Mouse (Mus musculus) hindbrain, embryonic 10.5 days (tissue): ENCODE data around the gene Atxn7. TPM values are rescaled to one million over a fixed set of nuclear protein-coding genes. Genes with fewer than 3 reads are reported as not detected.

Experiments
- DNase-seq: peaks from one replicate; pipeline ENCODE4 v3.0.0-alpha.2; 2017; ENCODE audit warnings: low spot score
- H3K27ac ChIP-seq: fragments of 300-500 bp; sonication (generic); 2 replicates; pipeline ENCODE4 v1.5.1; 2016; ENCODE audit warnings: mild to moderate bottlenecking, moderate library complexity
- H3K27me3 ChIP-seq: fragments of 300-500 bp; sonication (generic); 2 replicates; pipeline ENCODE4 v1.6.1; 2016; ENCODE audit warnings: mild to moderate bottlenecking; ENCODE audit not compliant: poor library complexity, insufficient read depth, severe bottlenecking
- H3K36me3 ChIP-seq: fragments of 300-500 bp; sonication (generic); 2 replicates; pipeline ENCODE4 v1.6.1; 2016; ENCODE audit warnings: mild to moderate bottlenecking, moderate library complexity
- H3K4me1 ChIP-seq: fragments of 300-500 bp; sonication (generic); replicated peaks from 2 replicates; pipeline ENCODE4 v1.6.1; 2016; ENCODE audit warnings: mild to moderate bottlenecking
- H3K4me3 ChIP-seq: fragments of 300-500 bp; sonication (generic); 2 replicates; pipeline ENCODE4 v1.5.1; 2016; ENCODE audit warnings: mild to moderate bottlenecking, moderate library complexity
- H3K9me3 ChIP-seq: fragments of 300-500 bp; sonication (generic); 2 replicates; pipeline ENCODE4 v1.6.1; 2016; ENCODE audit warnings: mild to moderate bottlenecking, moderate library complexity
- WGBS: fragments of 180-500 bp; shearing (Covaris S2); methylation state at CpG from one replicate; pipeline ENCODE4 v1.1.7; 2016; 5-methylcytosine and 5-hydroxymethylcytosine counted together
- polyA plus RNA-seq: library from polyadenylated mRNA; unstranded; fragments of >200 nt; fragmentation: Nextera tagmentation; extraction: Ambion mirVana; gene quantifications from 2 replicates; pipeline ENCODE4 v1.2.1, GENCODE M21; 2016

The Atxn7 gene
- polyA plus RNA-seq, 1 experiment from 2014 or later: 3.5 TPM

DNA sequence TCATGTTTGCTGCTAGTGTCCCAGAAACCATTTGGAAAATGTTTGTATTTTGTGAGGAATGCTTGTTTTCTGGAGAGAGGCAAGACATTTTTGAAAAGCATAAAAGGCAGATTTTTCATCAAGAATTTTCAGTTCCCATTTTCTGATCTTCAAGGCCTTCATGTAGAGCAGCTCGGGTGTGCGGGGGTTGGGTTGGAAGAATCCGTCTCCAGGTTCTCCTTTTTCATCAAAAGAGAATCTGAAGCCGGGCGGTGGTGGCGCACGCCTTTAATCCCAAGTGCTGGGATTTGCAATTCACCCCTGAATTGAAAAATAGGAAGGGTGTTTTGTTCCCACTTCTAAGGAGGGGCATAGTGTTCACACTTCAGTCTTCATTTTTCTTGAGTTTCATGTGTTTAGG lies 41.5 kb downstream of the Atxn7 start:
- H3K27me3 ChIP-seq: no peaks in the 10 kb centered on the region
- H3K4me1 ChIP-seq: no peaks in the 10 kb centered on the region
- 93% methylated on average over 7 of the region's 7 CpGs for WGBS
- H3K9me3 ChIP-seq: no peaks in the 10 kb centered on the region
- H3K4me3 ChIP-seq: no peak overlapping the region
- DNase-seq: no peak
- no peak overlapping the region for H3K27ac ChIP-seq
- H3K36me3 ChIP-seq: no peaks in the 10 kb centered on the region

DNA sequence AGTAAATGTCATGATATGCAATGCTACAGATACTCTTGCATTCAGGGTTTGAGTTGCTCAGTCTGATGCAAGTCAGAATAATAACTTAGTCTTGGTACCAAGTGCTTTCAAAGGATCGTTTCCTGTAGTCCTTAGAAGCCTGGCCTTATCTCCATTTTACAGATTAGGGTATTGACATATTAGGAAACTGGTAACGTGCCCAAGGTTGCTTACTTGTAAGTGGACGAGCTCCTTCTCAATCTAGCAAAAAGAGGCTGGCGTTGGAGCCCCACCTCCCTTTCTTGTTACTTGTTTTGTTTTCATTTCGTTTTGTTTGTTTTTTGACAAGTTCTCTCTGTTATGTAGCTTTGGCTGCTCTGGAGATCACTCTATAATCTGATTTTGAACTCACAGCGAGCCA lies 48.5 kb downstream of the Atxn7 start:
- 73% methylated on average over 6 of the region's 6 CpGs for WGBS
- no peak overlapping the region for H3K27ac ChIP-seq
- H3K9me3 ChIP-seq: no peaks in the 10 kb centered on the region
- peaks cover 17% of the 10 kb centered on the region for H3K4me1 ChIP-seq
- no peaks in the 10 kb centered on the region for H3K27me3 ChIP-seq
- no peaks in the 10 kb centered on the region for H3K36me3 ChIP-seq
- no peak overlapping the region for H3K4me3 ChIP-seq
- no peak for DNase-seq

DNA sequence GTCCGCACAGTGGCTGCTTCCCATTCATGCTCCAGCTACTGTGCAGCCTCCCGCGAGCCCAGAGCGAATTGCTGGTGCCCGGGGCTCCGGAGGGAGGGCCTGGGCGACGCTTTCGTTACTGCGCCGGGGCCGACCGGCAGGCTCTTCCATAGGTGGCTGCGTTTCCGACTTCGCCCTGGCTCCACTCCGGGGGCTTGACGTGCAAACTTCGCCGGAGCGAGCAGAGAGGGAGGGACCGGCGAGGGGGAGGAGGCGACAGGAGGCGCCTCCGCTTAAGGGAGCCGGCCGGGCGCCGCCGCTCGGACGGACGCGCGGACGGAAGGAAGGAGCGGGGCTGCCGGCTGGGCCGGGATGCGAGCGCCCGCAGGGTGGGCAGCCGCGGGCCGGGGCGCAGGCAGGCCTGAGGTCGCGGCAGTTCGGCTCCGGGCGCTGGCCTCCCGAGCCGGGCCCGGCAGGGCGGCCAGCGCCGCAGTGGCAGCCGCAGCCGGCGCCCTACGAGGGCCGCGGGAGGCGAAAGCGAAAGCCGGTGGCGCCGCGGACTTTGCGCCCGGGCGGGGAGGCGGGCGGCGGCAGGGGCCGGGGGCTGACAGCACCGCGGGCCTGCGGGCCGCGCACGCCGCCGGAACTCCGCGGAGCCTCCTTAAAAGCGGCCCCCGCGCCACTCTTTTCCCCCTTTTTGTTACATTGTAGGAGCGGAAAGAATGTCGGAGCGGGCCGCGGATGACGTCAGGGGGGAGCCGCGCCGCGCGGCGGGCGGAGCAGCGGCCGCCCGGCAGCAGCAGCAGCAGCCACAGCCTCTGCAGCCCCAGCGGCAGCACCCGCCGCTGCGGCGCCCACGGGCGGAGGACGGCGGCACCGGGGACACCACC lies 51.4 kb downstream of the Atxn7 start:
- Histone ChIP-seq H3K27ac (peak overlapping the region; percentile 99), H3K9me3 (no peaks in the 10 kb centered on the region), H3K27me3 (no peaks in the 10 kb centered on the region), H3K36me3 (0 out of 2 replicates have a peak, but pooled peaks cover 6% of the 10 kb centered on the region), H3K4me1 (peaks cover 17% of the 10 kb centered on the region), H3K4me3 (peak overlapping the region; percentile 80)
- WGBS: under 1% methylated on average over 116 of the region's 116 CpGs
- peak; percentile 82 for DNase-seq

DNA sequence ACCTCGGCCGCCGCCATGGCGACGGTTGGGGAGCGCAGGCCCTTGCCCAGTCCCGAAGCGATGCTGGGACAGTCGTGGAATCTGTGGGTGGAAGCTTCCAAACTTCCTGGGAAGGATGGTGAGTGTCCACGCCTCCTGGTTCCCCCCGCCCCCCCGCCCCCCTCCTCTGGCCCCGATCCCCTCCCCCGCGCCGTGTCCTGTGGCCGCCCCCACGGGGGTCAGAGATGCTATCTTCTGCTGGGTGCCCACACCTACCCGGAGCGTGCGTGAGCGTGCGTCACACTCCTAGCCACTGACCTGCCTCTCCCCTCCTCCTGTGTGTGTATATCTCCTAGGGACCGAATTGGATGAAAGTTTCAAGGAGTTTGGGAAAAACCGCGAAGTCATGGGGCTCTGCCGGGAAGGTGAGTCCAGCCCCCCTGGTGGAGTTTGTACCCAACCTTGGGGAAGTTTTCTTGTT lies 52.0 kb downstream of the Atxn7 start:
- WGBS: under 1% methylated on average over 27 of the region's 27 CpGs
- no peak for DNase-seq

DNA sequence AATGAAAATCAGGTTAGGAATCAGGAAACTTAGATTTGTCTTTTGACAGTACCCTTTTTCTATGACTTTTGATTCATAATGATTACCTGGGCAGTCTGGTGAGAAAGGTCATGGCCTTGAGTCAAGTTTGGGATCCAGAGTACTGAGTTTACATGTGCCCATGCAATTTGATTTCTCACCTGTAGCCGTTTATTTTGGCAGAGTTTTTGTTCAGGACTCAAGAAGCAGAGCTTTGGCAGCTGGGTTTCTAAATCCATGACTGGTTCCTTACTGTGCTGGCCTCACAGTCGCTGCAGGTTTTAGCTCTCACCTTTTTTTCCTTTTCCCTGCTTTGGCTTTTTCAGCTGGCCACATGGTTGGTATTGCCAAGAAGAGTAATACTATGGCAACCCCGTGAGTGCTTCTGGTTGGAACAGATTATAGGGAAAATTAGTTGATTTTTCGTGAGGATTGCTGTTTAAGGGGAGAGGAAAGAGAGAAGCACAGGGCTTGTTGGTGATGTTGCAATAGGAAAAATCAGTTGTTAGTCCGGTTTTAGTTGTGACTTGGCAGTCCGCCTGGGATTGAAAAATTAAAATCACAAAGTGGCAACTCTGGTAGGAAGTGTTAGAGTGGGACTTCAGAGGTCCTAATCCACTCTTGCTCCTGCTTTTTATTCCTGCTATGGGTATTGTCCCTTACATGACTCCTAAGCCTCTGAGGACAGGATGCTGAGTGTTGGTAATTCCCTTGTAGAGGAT lies 53.6 kb downstream of the Atxn7 start:
- H3K27me3 ChIP-seq: no peaks in the 10 kb centered on the region
- no peaks in the 10 kb centered on the region for H3K9me3 ChIP-seq
- H3K4me1 ChIP-seq: peaks cover 17% of the 10 kb centered on the region
- DNase-seq: no peak
- WGBS: 86% methylated on average over 6 of the region's 6 CpGs
- peaks cover 18% of the 10 kb centered on the region; the same call in 1 of the 2 replicates for H3K36me3 ChIP-seq
- no peak overlapping the region for H3K27ac ChIP-seq
- no peak overlapping the region for H3K4me3 ChIP-seq

More for the DNA sequence above, 52.0 kb downstream of the Atxn7 start:
- no peaks in the 10 kb centered on the region for H3K27me3 ChIP-seq
- H3K27ac ChIP-seq: peak overlapping the region; percentile 99
- peak overlapping the region; percentile 80 for H3K4me3 ChIP-seq
- peaks cover 11% of the 10 kb centered on the region; the same call in 1 of the 2 replicates for H3K36me3 ChIP-seq
- no peaks in the 10 kb centered on the region for H3K9me3 ChIP-seq
- peaks cover 17% of the 10 kb centered on the region for H3K4me1 ChIP-seq

DNA sequence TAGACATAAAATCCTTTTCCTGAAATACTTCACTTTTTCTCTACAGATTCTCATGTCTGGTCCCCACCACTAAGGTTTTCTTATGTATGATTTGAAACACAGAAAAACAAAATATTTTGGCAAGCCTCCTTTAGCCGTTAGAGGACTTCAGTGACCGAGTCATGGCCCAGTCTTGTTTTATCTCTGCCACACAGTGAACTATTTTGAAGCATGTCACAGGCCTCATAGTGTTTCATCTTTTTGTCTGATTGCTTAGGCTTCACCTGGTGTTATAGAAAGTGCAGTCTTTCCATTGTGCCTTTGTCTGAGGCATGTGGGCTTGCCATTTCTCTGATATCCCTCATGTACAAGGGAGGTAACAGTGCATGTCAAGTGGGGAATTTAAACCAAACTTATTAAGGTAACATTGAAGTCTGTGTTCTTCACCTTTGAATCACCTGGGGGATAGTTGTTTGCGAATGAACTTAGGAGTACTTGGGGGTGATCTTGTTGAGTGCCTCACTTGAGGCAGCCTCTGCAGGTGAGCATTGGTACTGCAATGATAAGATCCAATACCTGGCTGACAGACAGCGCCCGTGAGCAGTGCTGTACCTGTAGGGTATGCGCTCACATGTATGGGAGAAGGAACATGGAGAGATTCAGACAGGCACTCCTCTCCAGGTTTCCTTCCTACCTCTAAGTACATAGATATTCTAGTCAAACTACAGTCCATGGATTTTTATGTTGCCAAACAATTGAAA lies 58.1 kb downstream of the Atxn7 start:
- H3K27me3 ChIP-seq: no peaks in the 10 kb centered on the region
- no peaks in the 10 kb centered on the region for H3K9me3 ChIP-seq
- DNase-seq: no peak
- no peak overlapping the region for H3K27ac ChIP-seq
- H3K4me3 ChIP-seq: no peak overlapping the region
- H3K36me3 ChIP-seq: peaks cover 19% of the 10 kb centered on the region; the same call in 1 of the 2 replicates
- 81% methylated on average over 6 of the region's 6 CpGs for WGBS
- no peaks in the 10 kb centered on the region for H3K4me1 ChIP-seq

DNA sequence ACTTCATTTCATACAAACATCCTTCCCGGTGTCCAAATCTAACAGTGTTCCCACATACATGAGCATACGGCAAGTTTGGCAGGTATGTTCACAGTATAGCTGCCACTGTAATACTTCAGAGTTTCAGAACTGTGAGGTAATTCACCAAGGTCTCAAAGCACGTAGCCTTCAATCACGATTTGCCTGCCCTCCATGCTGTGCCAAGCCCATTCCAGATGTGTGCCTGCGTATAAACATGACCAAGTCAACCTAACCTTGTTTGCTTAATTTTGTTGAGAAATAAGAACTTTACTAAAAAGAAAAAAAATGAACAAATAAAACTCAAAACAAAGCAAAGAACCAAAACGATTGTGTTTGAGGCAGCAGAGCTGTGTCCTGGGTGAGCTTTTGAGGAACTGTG lies 60.0 kb downstream of the Atxn7 start:
- Histone ChIP-seq H3K27me3 (no peaks in the 10 kb centered on the region), H3K9me3 (no peaks in the 10 kb centered on the region), H3K4me3 (no peak overlapping the region), H3K36me3 (peaks cover 17% of the 10 kb centered on the region), H3K27ac (no peak overlapping the region), H3K4me1 (no peaks in the 10 kb centered on the region)
- 94% methylated on average over 6 of the region's 6 CpGs for WGBS
- no peak for DNase-seq

DNA sequence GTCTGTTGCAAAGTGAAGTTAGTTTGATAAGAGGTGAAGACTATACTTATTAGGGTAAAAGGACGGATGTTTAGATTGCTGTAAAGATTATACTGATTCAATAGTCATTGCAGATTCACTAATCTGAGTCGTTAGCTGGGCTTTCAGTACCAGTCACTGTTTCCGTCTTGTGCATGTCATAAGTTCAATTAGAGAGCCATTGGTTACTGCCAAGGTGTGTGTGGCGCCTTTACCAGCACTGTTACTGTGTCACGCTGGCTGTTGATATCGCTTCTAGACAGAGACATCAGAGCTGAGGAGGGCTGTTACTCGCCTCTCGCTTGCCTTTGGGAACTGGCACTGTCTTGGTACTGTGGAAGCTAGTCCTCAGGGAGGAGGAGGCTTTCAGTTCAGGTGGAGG lies 64.6 kb downstream of the Atxn7 start:
- Histone ChIP-seq H3K27ac (no peak overlapping the region), H3K9me3 (no peaks in the 10 kb centered on the region)
- WGBS: 95% methylated on average over 8 of the region's 8 CpGs

DNA sequence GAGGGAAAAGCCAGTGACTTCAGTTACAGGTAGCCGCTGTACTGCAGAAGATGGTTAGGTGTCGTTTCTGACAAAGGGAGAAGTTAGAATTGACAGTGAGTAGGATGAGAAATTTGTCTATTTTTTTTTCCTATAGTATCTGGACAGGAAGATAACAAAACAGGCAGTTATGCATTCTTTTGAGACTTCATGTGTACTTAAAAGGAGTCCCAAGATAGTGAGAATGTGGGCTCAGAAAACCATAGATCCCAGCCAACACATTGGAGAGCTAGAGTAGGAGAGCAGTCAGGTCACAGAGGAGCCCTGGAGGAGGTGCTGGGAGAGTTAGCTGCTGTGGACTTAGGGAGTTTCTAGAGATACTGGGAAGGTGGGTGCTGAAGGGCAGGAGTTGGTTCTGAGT lies 69.4 kb downstream of the Atxn7 start:
- 90% methylated on average over 2 of the region's 2 CpGs for WGBS
- Histone ChIP-seq H3K27ac (no peak overlapping the region), H3K9me3 (no peaks in the 10 kb centered on the region), H3K36me3 (peaks cover 4% of the 10 kb centered on the region; the same call in 1 of the 2 replicates), H3K27me3 (no peaks in the 10 kb centered on the region), H3K4me1 (no peaks in the 10 kb centered on the region), H3K4me3 (no peak overlapping the region)
- DNase-seq: no peak

More for the DNA sequence above, 64.6 kb downstream of the Atxn7 start:
- DNase-seq: no peak
- peaks cover 4% of the 10 kb centered on the region; the same call in 1 of the 2 replicates for H3K36me3 ChIP-seq
- H3K27me3 ChIP-seq: no peaks in the 10 kb centered on the region
- no peaks in the 10 kb centered on the region for H3K4me1 ChIP-seq
- H3K4me3 ChIP-seq: no peak overlapping the region

DNA sequence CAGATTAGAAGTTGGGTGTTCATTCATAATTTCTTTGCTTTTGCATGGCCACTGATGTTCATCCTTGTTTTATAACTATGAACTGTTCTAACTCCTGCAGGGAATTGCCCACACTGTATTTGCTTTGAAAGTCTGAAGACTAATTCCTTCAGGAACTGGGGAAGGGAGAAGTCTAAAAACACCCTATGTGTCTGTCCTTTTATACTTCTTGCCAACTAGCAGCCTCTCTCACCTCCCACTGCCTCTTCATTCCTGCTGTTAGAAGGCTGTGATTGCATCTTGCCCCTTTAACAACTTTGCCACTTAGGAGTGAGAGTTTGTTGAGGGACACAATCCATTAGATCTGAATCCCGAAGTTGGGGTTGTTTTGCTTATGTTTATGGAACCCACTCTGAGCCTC lies 71.6 kb downstream of the Atxn7 start:
- no peak for DNase-seq
- Histone ChIP-seq H3K9me3 (no peaks in the 10 kb centered on the region), H3K27ac (no peak overlapping the region), H3K27me3 (no peaks in the 10 kb centered on the region), H3K4me3 (no peak overlapping the region), H3K36me3 (peaks cover 8% of the 10 kb centered on the region), H3K4me1 (no peaks in the 10 kb centered on the region)
- WGBS: 95% methylated on average over 1 of the region's 1 CpGs

DNA sequence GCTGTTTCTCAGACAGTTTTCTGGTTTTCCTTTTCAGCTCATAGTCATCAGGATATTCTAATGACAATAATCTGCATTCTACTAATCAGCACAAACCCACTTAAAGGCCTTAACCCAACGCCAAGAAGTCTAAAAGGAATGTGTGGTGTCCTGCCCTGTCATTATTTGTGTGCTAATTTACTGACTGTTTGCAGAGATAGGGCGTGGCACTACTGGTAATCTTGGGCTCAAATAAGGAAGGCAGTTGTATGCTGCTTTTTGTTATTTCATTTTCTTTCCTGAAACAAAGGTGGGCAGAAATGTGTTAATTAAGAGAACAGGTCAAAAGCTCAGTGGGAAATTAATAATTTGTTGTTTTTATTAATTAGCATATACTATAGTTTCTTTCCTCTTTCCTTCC lies 75.1 kb downstream of the Atxn7 start:
- H3K36me3 ChIP-seq: peaks cover 16% of the 10 kb centered on the region
- no peaks in the 10 kb centered on the region for H3K4me1 ChIP-seq
- WGBS: 76% methylated on average over 2 of the region's 2 CpGs
- no peak overlapping the region for H3K27ac ChIP-seq
- no peak for DNase-seq
- no peaks in the 10 kb centered on the region for H3K27me3 ChIP-seq
- H3K9me3 ChIP-seq: no peaks in the 10 kb centered on the region
- no peak overlapping the region for H3K4me3 ChIP-seq

DNA sequence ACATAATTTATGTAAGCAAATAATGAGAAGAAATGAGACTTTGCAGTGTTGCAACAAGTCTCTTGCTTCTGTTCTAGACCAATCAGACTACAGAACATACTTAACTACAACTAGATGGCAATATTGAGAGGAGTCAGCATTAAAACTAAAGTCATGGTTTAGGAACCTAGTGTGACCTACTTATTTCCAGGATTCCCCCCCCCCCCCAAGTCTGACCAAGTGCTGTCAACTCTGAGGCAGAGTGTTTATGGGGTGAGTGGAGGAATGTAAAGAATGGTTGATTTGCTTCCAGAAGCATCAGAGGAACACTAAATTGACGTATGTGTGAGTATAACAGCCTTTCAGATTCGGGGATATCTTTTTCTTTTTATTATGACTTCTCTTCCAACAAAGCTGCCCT lies 77.0 kb downstream of the Atxn7 start:
- Histone ChIP-seq H3K4me1 (no peaks in the 10 kb centered on the region), H3K36me3 (peaks cover 19% of the 10 kb centered on the region), H3K4me3 (no peak overlapping the region), H3K9me3 (no peaks in the 10 kb centered on the region), H3K27me3 (no peaks in the 10 kb centered on the region), H3K27ac (no peak overlapping the region)
- no peak for DNase-seq
- WGBS: 92% methylated on average over 2 of the region's 2 CpGs
